Mouse (Mus musculus): ENCODE data around the gene Grin1.
A peak's percentile ranks its signal among the peaks of the same experiment; 100 is the strongest.

DNA sequence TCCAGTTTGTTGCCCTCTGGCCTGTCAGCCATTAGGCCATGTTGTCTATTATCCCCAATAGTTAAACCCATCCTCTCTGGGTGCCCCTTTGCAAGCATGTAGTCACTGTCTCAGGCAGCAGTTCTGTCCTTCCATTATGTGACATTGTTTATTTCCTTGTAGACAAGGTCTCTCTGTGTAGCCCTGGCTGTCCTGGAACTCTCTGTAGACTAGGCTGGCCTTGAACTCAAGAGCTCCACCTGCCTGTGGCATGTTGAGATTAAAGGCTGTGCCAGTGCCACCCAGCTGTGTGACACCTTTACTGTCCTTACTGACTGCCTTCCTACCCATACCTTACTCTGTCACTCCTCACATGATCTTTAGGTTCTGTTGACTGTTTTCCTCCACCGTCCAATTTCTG lies 66.7 kb downstream of the Grin1 start:
- no peak for TF ChIP-seq POLR2A (IDR thresholded peaks at IDR 0.05; ENCODE audit: borderline replicate concordance, extremely low read depth, low read depth, low read length)
- peak; percentile 54 for TF ChIP-seq CTCF (IDR thresholded peaks at IDR 0.05; ENCODE audit: insufficient read depth, low read length)

Data from lung, adult 2 months (tissue).